Mouse (Mus musculus) heart, embryonic 14.5 days (tissue): Measurements from ENCODE around the gene Pck2. TPM values are rescaled to one million over a fixed set of nuclear protein-coding genes. Genes with fewer than 3 reads are reported as not detected.

Experiments used
- ATAC-seq: fragments of 200-750 bp; cut with Nextera tagmentation; 2 replicates; pipeline ENCODE4 v1.8.0; 2017; ENCODE audit warnings: low read depth, moderate TSS enrichment; ENCODE audit not compliant: insufficient number of reproducible peaks, insufficient read depth, low FRiP score
- H3K27ac ChIP-seq, 2 experiments: fragments of 200-500 bp in 1 of 2; fragments of 300-500 bp in 1 of 2; sonication (generic) in 1 of 2; replicated peaks in 1 of 2; 2 replicates each; pipeline ENCODE4 v1.5.1; 2012 to 2014; ENCODE audit warnings: low read depth in 2 of 2, low read length in 2 of 2, control low read depth in 1 of 2, mild to moderate bottlenecking in 1 of 2, mixed read lengths in 1 of 2; ENCODE audit not compliant: control insufficient read depth in 1 of 2, insufficient read depth in 1 of 2
- H3K27me3 ChIP-seq: fragments of 300-500 bp; sonication (generic); 2 replicates; pipeline ENCODE4 v1.6.1; 2014; ENCODE audit warnings: mild to moderate bottlenecking, low read length, control low read depth; ENCODE audit not compliant: control insufficient read depth, insufficient read depth
- H3K36me3 ChIP-seq: fragments of 300-500 bp; sonication (generic); 2 replicates; pipeline ENCODE4 v1.6.1; 2014; ENCODE audit warnings: mild to moderate bottlenecking, control low read depth, low read length, mixed read lengths; ENCODE audit not compliant: control insufficient read depth, insufficient read depth
- H3K4me1 ChIP-seq, 2 experiments: fragments of 200-500 bp in 1 of 2; fragments of 300-500 bp in 1 of 2; sonication (generic) in 1 of 2; 2 replicates each; pipeline ENCODE4 v1.6.1; 2012 to 2014; ENCODE audit warnings: low read length in 2 of 2, control low read depth in 1 of 2, mixed read lengths in 1 of 2; ENCODE audit not compliant: control insufficient read depth in 2 of 2, insufficient read depth in 2 of 2
- H3K4me2 ChIP-seq: fragments of 300-500 bp; sonication (generic); 2 replicates; pipeline ENCODE4 v1.6.1; 2014; ENCODE audit warnings: mild to moderate bottlenecking, low read length
- H3K4me3 ChIP-seq, 2 experiments: fragments of 200-500 bp in 1 of 2; fragments of 300-500 bp in 1 of 2; sonication (generic) in 1 of 2; 2 replicates each; pipeline ENCODE4 v1.5.1; 2012 to 2014; ENCODE audit warnings: low read length in 2 of 2, mild to moderate bottlenecking in 2 of 2, control low read depth in 1 of 2, low read depth in 1 of 2, moderate library complexity in 1 of 2; ENCODE audit not compliant: control insufficient read depth in 1 of 2, insufficient read depth in 1 of 2
- H3K9ac ChIP-seq: fragments of 300-500 bp; sonication (generic); 2 replicates; pipeline ENCODE4 v1.6.1; 2014; ENCODE audit warnings: mild to moderate bottlenecking, low read length
- H3K9me3 ChIP-seq: fragments of 300-500 bp; sonication (generic); 2 replicates; pipeline ENCODE4 v1.6.1; 2016; ENCODE audit warnings: low read length, control low read depth; ENCODE audit not compliant: control insufficient read depth
- WGBS: fragments of 180-500 bp; shearing (Covaris S2); extraction: QIAGEN DNeasy Blood & Tissue Kit; methylation state at CpG from one replicate; pipeline ENCODE4 v1.1.7; 2014; 5-methylcytosine and 5-hydroxymethylcytosine counted together
- polyA plus RNA-seq: library from polyadenylated mRNA; unstranded; fragments of >200 nt; fragmentation: Nextera tagmentation; extraction: Ambion mirVana; gene quantifications from 2 replicates; pipeline ENCODE4 v1.2.1, GENCODE M21; 2014

The Pck2 gene
- polyA plus RNA-seq, 1 experiment from 2014 or later: 35.1 TPM

DNA sequence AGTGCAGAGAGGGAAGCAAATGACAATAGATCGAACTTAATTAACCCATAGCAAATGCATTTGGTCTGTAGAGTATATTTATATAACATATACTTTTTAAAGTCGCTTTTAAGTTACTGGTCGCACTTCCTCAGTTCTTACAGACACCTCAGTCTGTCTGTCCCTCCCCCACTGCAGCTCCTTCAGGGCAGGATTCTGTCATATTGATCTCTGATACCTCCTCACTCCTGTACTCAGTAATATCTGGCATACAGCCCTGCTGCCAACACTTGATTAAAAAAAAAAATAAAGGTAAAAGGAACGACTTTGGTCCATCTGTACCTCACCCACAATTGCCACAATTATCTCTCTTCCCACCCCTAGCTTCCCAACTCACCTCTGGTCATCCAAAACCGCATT is 44.2 kb downstream of the Pck2 start:
- H3K9me3 ChIP-seq: no peaks in the 10 kb centered on the region
- H3K4me1 ChIP-seq: peaks cover 3 to 17% of the 10 kb centered on the region in 2 experiments; a peak in 3 of 4 replicates
- peak overlapping the region; percentile 63 for H3K4me3 ChIP-seq
- peak overlapping the region in 1 of 2 experiments; percentile 77; a peak in 2 of 4 replicates for H3K27ac ChIP-seq
- WGBS: 37% methylated on average over 5 of the region's 5 CpGs
- H3K36me3 ChIP-seq: peaks cover 49% of the 10 kb centered on the region
- H3K4me2 ChIP-seq: peak overlapping the region; percentile 88
- H3K27me3 ChIP-seq: no peaks in the 10 kb centered on the region
- no peak for ATAC-seq
- H3K9ac ChIP-seq: peak overlapping the region; percentile 79

DNA sequence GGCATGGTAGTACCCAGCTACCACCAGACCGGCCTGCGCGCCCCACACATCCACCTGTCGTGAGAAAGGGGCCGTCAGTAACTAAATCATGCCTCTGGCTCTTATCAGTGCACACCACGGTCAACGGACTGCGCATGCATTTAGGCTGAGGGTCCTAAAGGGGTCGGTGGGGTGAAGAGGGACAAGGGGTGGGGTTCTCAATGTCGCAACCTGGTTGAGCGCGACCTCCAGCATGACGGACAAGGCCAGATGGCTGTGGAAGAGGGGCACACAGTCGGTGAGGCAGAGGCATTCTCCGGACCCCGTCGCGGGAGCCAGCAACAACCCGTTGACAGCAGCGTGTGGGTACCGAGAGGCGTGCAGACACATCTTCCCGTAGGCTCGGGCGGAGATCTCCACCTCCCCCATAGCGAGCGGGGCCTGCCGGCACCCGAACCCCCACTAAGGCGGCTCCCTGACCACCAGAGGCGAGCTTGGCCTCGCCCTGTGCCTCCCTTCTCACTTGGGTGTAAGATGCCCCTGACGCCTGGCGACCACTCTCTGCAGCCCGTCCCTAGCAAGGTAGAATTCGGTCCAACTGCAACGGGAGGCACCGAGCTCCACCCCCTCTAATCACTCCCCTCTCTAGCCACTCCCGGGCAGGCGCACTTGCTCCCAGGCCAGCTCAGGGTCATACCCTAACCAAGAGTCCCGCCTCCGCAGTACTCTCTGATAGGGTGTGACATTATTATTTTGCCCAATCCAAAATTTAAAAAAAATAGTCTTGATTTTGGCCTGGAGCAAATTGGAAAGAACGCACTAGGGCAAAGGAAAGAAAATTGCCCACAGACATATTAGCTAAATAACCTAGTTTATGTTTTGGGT is 44.9 kb downstream of the Pck2 start, which contains the start of gene Emc9:
Emc9 (minus strand) TSS at position 601 of the 864 bp plus-strand sequence.
- 3% methylated on average over 43 of the region's 43 CpGs for WGBS

DNA sequence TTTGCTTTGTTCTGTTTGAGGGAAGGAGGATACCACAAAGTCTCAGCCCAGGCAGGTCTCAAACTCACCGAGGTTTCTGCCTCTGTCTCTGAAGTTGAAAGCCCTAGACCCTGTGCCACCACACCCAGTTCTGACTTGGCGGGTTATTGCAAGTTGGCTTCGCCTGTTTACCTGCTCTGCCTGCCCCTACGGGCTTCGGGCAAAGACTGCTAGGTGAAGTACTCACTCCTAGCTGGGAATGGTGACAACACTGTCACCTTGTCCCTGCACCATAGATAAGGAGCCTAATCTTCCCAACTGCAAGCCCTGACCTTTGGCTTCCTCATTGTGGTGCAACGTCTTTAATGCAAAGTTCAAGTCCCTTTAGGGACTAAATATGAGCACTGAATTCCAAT is 45.5 kb downstream of the Pck2 start:
- H3K9me3 ChIP-seq: no peaks in the 10 kb centered on the region
- H3K36me3 ChIP-seq: peaks cover 41% of the 10 kb centered on the region
- H3K4me3 ChIP-seq: peak overlapping the region in 1 of 2 experiments; percentile 63; a peak in 2 of 4 replicates
- H3K9ac ChIP-seq: peak overlapping the region; percentile 79
- peaks cover 5 to 19% of the 10 kb centered on the region in 2 experiments for H3K4me1 ChIP-seq
- H3K27ac ChIP-seq: peak overlapping the region; percentile 0 to 77; a peak in 2 of 4 replicates
- 49% methylated on average over 6 of the region's 6 CpGs for WGBS
- ATAC-seq: no peak
- peak overlapping the region; percentile 88 for H3K4me2 ChIP-seq
- H3K27me3 ChIP-seq: no peaks in the 10 kb centered on the region

More for the DNA sequence above, 44.9 kb downstream of the Pck2 start, which contains the start of gene Emc9:
- Histone ChIP-seq H3K36me3 (peaks cover 47% of the 10 kb centered on the region), H3K4me3 (peak within 1 kb of the TSS; percentile 63), H3K4me1 (peaks cover 5 to 14% of the 10 kb centered on the region in 2 experiments), H3K9ac (peak within 1 kb of the TSS; percentile 79), H3K4me2 (peak within 1 kb of the TSS; percentile 88), H3K27me3 (no peaks in the 10 kb centered on the region), H3K27ac (peak within 1 kb of the TSS; percentile 56 to 77), H3K9me3 (no peaks in the 10 kb centered on the region)
- peak; percentile 78 for ATAC-seq

DNA sequence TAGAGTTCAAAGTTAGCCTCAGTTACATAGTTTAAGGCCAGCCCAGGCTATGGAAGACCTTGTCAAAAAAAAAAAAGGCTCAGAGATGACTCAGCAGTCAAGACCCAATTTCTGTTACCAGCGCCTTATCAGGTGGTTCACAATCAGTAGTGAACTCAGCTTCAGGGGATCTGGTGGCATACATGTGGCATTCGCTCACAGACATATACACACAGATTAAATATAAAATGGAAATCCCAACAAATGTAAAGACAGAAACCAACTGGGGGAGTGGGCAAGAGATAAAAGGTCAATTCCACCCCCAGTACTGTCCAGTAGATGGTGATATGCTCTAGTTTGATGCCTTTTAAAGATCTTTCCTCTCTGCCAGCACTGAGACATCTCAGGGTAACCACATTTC is 46.1 kb downstream of the Pck2 start:
- H3K27me3 ChIP-seq: no peaks in the 10 kb centered on the region
- no peak overlapping the region for H3K27ac ChIP-seq
- H3K4me1 ChIP-seq: peaks cover 5 to 19% of the 10 kb centered on the region in 2 experiments
- peaks cover 35% of the 10 kb centered on the region for H3K36me3 ChIP-seq
- no peaks in the 10 kb centered on the region for H3K9me3 ChIP-seq
- no peak overlapping the region for H3K4me2 ChIP-seq
- no peak overlapping the region for H3K4me3 ChIP-seq
- no peak overlapping the region for H3K9ac ChIP-seq
- 75% methylated on average over 2 of the region's 2 CpGs for WGBS
- no peak for ATAC-seq

DNA sequence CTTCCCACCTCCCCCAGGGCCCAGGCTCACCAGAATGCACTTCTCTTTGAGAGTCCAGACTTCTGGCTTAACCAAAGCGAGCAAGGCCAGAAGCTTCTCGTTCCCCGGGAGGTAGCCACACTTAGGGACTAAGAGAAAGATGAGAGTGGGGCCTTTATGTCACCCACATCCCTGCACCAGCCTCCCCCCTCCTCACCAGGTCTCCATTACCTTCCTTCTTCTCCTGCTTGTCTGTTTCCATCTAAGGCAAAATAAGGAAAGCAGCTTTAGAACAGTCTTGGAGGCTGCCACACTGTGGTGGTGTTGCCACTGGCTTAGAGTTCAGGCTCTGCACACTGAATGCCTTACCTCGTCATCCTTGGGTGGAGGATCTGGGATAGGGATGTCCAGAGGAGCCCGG is 49.2 kb downstream of the Pck2 start:
- H3K4me2 ChIP-seq: no peak overlapping the region
- WGBS: 94% methylated on average over 5 of the region's 5 CpGs
- no peaks in the 10 kb centered on the region for H3K27me3 ChIP-seq
- peaks cover 33% of the 10 kb centered on the region for H3K36me3 ChIP-seq
- no peak overlapping the region for H3K9ac ChIP-seq
- no peak overlapping the region for H3K27ac ChIP-seq
- no peak for ATAC-seq
- peaks cover 10 to 30% of the 10 kb centered on the region in 2 experiments for H3K4me1 ChIP-seq
- H3K4me3 ChIP-seq: no peak overlapping the region
- H3K9me3 ChIP-seq: no peaks in the 10 kb centered on the region

DNA sequence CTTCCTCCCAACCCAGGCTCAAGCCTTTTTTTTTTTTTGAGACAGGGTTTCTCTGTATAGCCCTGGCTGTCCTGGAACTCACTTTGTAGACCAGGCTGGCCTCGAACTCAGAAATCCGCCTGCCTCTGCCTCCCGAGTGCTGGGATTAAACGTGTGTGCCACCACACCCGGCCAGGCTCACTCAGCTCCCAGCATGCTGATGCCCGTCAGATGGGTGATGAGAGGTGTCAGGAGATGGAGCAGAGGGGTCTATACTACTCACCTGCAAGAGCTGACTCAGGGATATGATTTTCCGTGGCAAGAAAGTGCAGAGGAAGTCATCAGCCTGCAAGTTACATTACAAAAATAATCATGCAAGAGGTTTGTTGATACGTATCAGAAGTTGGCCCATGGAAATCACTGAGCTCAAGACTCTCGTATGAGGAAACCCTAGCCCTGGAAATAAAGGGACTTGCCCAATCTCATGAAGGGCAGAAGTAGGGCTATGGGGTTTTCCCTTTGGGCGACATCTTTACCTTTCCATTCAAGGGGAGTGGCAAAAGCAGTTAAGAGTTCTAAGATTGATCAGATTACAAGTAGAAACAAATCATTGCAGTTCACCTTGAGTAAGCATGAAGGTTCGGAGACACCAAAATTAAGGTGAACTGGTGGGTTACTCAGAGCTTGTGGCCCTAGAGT is 49.8 kb downstream of the Pck2 start:
- ATAC-seq: no peak

DNA sequence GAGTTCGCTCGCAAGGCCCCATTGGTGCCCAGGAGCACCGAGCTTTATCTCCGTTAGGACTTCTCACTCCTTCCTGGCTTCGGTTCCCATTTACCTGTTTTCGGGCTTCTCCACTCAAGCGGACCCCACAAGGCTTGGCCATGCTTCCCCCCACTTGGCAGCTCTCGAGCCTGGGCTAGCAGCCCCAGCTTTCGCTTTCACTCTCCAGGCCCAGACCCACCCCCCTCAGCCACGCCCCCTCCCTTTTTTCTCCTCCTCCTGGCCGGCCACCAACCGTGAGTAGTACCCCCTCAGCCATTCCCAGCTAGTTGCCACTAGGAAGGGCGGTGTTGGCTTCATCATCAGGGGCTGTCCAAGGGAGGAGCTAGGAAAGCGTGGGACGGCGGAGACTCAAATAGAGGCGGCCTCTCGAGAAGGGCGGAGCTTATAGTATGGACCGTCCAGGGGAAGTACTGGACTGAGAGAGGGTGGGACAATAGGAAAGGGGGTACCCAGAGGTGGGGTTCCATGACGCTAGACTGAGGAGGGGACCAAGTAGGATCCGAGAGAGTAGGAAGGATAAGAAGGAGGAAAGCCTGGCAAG is 50.8 kb downstream of the Pck2 start, which contains the start of gene Psme2:
Psme2 (minus strand) TSS at position 366 of the 583 bp plus-strand sequence.
- Histone ChIP-seq H3K4me3 (peak within 1 kb of the TSS; percentile 90 to 96), H3K36me3 (peaks cover 49% of the 10 kb centered on the region)
- under 1% methylated on average over 22 of the region's 22 CpGs for WGBS

More for the DNA sequence above, 49.8 kb downstream of the Pck2 start:
- WGBS: 78% methylated on average over 11 of the region's 11 CpGs
- Histone ChIP-seq H3K9ac (peak overlapping the region; percentile 75), H3K27ac (peak overlapping the region; percentile 64 to 99; a peak in 3 of 4 replicates), H3K9me3 (no peaks in the 10 kb centered on the region), H3K4me3 (peak overlapping the region; percentile 90 to 96), H3K4me1 (peaks cover 10 to 26% of the 10 kb centered on the region in 2 experiments), H3K4me2 (peak overlapping the region; percentile 76), H3K36me3 (peaks cover 39% of the 10 kb centered on the region), H3K27me3 (no peaks in the 10 kb centered on the region)

More for the DNA sequence above, 50.8 kb downstream of the Pck2 start, which contains the start of gene Psme2:
- peak; percentile 95 for ATAC-seq
- no peaks in the 10 kb centered on the region for H3K9me3 ChIP-seq
- peak within 1 kb of the TSS; percentile 76 for H3K4me2 ChIP-seq
- no peaks in the 10 kb centered on the region for H3K27me3 ChIP-seq
- peak within 1 kb of the TSS; percentile 99 to 100 for H3K27ac ChIP-seq
- H3K9ac ChIP-seq: peak within 1 kb of the TSS; percentile 94
- peaks cover 8 to 19% of the 10 kb centered on the region in 2 experiments for H3K4me1 ChIP-seq
